Mouse (Mus musculus): Measurements from ENCODE around the gene Polr3gl.
A peak's percentile ranks its signal among the peaks of the same experiment; 100 is the strongest.

The Polr3gl gene

GRCm38 (mm10) chr3:96557694-96558093 is 36.3 kb downstream of the Polr3gl start, which contains the start of gene Txnip:
Txnip (plus strand) TSS chr3:96557957.
- peak; percentile 99 to 100 for DNase-seq (ENCODE audit: low spot score in 2 of 2)

GRCm38 (mm10) chr3:96556651-96557635 is 37.0 kb downstream of the Polr3gl start:
- DNase-seq (ENCODE audit: low spot score in 2 of 2), result peak; percentile 54 to 59

GRCm38 (mm10) chr3:96555999-96556614 is 37.9 kb downstream of the Polr3gl start:
- no peak for DNase-seq (ENCODE audit: low spot score in 2 of 2)

- DNase-seq (ENCODE audit: low spot score in 2 of 2), result no peak
Measured at GRCm38 (mm10) chr3:96555041-96555596, 38.9 kb downstream of the Polr3gl start.

- no peak for DNase-seq (ENCODE audit: low spot score in 2 of 2)
Measured at GRCm38 (mm10) chr3:96554251-96554650, 39.7 kb downstream of the Polr3gl start.

GRCm38 (mm10) chr3:96553601-96554000 is 40.4 kb downstream of the Polr3gl start:
- no peak for DNase-seq (ENCODE audit: low spot score in 2 of 2)

GRCm38 (mm10) chr3:96551890-96552289 is 42.1 kb downstream of the Polr3gl start:
- no peak for DNase-seq (ENCODE audit: low spot score in 2 of 2)

GRCm38 (mm10) chr3:96551203-96551602 is 42.8 kb downstream of the Polr3gl start:
- peak in 1 of 2 experiments; percentile 64 for DNase-seq (ENCODE audit: low spot score in 2 of 2)

GRCm38 (mm10) chr3:96549346-96549745 is 44.6 kb downstream of the Polr3gl start:
- no peak for DNase-seq (ENCODE audit: low spot score in 2 of 2)

- no peak for DNase-seq (ENCODE audit: low spot score in 2 of 2)
Measured at GRCm38 (mm10) chr3:96548824-96549223, 45.2 kb downstream of the Polr3gl start.

GRCm38 (mm10) chr3:96547389-96547960 is 46.5 kb downstream of the Polr3gl start:
- DNase-seq (ENCODE audit: low spot score in 2 of 2), result peak; percentile 65 to 81

- no peak for DNase-seq (ENCODE audit: low spot score in 2 of 2)
Measured at GRCm38 (mm10) chr3:96546880-96547279, 47.1 kb downstream of the Polr3gl start.

- DNase-seq (ENCODE audit: low spot score in 2 of 2), result no peak
Measured at GRCm38 (mm10) chr3:96545565-96545964, 48.4 kb downstream of the Polr3gl start.

- no peak for DNase-seq (ENCODE audit: low spot score in 2 of 2)
Measured at GRCm38 (mm10) chr3:96543345-96543744, 50.6 kb downstream of the Polr3gl start.

- DNase-seq (ENCODE audit: low spot score in 2 of 2), result no peak
Measured at GRCm38 (mm10) chr3:96542554-96542953, 51.4 kb downstream of the Polr3gl start.

GRCm38 (mm10) chr3:96541328-96542078 is 52.5 kb downstream of the Polr3gl start:
- DNase-seq (ENCODE audit: low spot score in 2 of 2), result no peak

- DNase-seq (ENCODE audit: low spot score in 2 of 2), result no peak
Measured at GRCm38 (mm10) chr3:96540740-96541139, 53.2 kb downstream of the Polr3gl start.

GRCm38 (mm10) chr3:96539316-96539715 is 54.7 kb downstream of the Polr3gl start:
- no peak for DNase-seq (ENCODE audit: low spot score in 2 of 2)

- no peak for DNase-seq (ENCODE audit: low spot score in 2 of 2)
Measured at GRCm38 (mm10) chr3:96534300-96534699, 59.7 kb downstream of the Polr3gl start.

GRCm38 (mm10) chr3:96532050-96532449 is 61.9 kb downstream of the Polr3gl start:
- DNase-seq (ENCODE audit: low spot score in 2 of 2), result no peak

- DNase-seq (ENCODE audit: low spot score in 2 of 2), result no peak
Measured at GRCm38 (mm10) chr3:96528506-96528905, 65.5 kb downstream of the Polr3gl start.

Data from thymus, postnatal 10 days (tissue).